Mouse (Mus musculus): Measurements from ENCODE around the gene Tgif1.
A peak's percentile ranks its signal among the peaks of the same experiment; 100 is the strongest.

Tgif1 gene

GRCm38 (mm10) chr17:70853436-70853905, at the start of gene Tgif1:
Tgif1 (minus strand) TSS chr17:70853546.
- no peak for DNase-seq (ENCODE audit: low read depth, low spot score)

- peak; percentile 87 for DNase-seq (ENCODE audit: low read depth, low spot score)
Measured at GRCm38 (mm10) chr17:70900660-70901059, 47.3 kb upstream of the Tgif1 start.

DNA sequence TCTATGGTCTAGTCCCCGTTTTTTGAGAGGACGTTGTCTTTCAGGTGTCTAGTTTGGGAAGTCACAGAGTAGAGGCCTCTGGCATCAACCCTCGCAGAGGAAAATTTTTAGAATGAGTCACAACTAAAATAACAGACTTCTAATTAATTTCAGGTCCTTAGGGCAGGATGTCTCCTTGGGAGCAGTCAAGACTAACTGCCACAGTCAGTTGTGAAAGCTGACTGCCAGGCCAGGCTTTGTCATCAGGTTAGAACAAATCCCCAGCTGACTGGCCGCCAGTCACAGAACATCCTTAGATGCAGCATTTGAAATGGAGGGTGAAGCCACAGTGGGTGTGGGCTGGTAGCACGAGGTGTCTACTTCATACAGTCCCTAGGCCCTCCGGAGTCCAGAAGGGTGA, 46.3 kb upstream of the Tgif1 start:
- no peak for DNase-seq (ENCODE audit: low read depth, low spot score)

DNA sequence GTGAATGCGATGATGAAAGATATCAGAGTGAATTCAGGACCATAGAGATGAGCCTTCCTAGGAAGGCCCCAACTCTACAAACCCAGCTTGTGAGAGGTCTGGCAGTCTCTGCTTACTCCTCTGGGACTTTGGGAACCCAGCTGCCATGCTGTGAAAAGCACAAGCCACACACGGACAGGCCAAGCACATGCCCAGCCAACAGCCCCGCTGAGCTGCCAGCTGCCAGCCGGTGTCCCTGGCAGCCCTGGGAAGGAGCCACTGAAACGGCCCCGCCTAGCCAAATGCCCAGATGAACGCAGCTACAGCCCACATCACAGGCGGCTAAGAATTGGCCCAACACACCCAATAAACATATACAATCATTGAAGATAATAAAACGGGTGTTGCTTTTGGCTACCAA, 41.5 kb upstream of the Tgif1 start:
- DNase-seq (ENCODE audit: low read depth, low spot score) = no peak

DNA sequence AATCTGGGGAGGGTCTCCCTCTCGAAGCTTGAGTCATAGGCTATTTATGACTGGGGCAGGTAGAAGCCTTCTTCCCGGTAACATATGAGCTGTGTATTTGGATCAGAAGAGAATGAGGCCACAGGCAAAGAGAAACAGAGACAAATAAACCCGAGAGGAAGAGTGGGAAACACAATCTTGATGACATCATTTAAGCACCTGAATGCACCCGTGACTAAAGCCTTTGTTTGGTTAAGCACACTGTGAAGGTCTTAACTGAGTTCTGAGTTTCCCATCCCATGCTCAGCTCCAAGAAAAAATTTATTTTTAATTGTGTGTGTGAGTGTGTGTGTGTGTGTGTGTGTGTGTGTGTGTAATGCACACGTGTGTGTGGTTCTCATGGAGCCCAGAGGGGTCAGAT, 39.8 kb upstream of the Tgif1 start:
- no peak for DNase-seq (ENCODE audit: low read depth, low spot score)

DNA sequence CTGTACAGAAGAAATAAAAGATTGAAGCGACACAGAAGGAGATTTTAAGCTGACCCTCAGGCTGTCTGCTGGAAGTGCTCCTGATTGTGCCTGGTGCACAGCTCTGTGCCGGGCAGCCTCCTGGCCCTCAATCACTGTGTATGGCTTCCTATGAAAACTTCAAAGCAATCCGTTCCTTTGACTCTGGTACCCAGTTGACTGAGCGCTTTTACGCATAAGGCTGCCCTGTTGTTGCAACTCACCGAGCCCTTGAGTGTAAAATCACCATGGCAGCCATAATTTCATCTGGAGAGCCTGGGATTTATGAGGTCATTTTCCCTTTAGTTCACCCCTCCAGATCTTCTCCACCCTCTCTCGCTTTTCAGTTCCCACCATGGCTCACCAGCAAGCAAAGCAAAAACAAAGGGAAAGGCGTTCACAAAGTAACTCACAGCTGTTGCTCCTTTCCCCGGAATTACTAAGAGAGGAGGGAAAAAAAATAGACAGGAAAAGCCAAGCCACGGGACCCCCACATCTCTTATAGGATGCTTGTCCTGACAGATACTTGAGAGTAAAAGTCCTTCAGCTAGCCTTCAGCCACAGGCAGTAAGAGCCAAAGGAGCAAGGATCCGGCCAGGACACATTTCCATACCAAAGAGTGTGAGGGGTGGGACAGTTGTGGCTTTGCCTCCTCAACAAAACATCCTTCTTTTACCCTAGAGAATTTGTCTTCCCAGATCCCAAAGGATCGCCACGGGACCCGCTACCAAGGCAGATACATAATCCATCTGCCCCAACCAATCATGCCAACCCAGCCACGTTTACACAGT, 39.1 kb upstream of the Tgif1 start:
- no peak for DNase-seq (ENCODE audit: low read depth, low spot score)

GRCm38 (mm10) chr17:70890571-70890970, 37.2 kb upstream of the Tgif1 start:
- DNase-seq (ENCODE audit: low read depth, low spot score) = no peak

GRCm38 (mm10) chr17:70888657-70889056, 35.3 kb upstream of the Tgif1 start:
- DNase-seq (ENCODE audit: low read depth, low spot score) = no peak

- DNase-seq (ENCODE audit: low read depth, low spot score) = no peak
Measured at GRCm38 (mm10) chr17:70887848-70888247, 34.5 kb upstream of the Tgif1 start.

GRCm38 (mm10) chr17:70886641-70887391, 33.5 kb upstream of the Tgif1 start:
- no peak for DNase-seq (ENCODE audit: low read depth, low spot score)

DNA sequence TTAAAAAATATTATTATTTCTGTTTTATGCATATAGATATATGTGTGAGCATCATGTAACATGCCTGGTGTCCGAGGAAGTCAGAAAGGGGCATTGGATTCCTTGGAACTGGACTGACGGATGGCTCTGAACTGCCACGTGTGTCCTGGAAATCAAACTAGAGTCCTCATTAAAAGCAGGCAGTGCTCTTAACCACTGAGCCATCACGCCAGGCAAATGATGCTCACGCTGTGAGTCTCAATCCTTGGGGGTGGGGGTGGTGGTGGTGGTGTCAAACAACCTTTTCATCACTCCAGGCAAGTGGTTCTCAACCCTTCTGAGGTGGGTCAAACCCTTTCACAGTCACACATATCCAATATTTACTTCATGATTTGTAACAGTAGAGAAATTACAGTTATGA, 32.5 kb upstream of the Tgif1 start:
- no peak for DNase-seq (ENCODE audit: low read depth, low spot score)

GRCm38 (mm10) chr17:70881934-70882333, 28.6 kb upstream of the Tgif1 start:
- DNase-seq (ENCODE audit: low read depth, low spot score) = no peak

- no peak for DNase-seq (ENCODE audit: low read depth, low spot score)
Measured at GRCm38 (mm10) chr17:70881194-70881593, 27.8 kb upstream of the Tgif1 start.

DNA sequence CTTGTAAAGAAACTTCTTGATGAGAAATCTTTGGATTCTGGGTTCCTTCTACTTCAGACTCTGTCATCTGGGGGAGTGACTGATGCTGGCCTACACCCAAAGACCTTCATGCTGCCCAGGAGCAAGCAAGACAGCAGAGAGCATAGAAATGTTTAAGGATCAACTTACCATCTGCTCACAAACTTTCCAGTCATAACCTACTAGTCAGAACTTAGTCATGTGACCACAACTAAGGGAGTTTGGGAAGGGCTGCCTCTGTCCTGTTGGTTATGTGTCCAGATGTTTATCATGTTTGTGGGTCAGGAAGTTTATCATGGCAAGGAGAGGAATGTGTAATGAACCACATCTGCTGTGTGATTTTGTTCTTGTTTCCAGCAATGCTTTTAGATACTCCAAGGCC, 24.9 kb upstream of the Tgif1 start:
- DNase-seq (ENCODE audit: low read depth, low spot score) = no peak

GRCm38 (mm10) chr17:70873778-70874124, 20.4 kb upstream of the Tgif1 start:
- DNase-seq (ENCODE audit: low read depth, low spot score) = no peak

DNA sequence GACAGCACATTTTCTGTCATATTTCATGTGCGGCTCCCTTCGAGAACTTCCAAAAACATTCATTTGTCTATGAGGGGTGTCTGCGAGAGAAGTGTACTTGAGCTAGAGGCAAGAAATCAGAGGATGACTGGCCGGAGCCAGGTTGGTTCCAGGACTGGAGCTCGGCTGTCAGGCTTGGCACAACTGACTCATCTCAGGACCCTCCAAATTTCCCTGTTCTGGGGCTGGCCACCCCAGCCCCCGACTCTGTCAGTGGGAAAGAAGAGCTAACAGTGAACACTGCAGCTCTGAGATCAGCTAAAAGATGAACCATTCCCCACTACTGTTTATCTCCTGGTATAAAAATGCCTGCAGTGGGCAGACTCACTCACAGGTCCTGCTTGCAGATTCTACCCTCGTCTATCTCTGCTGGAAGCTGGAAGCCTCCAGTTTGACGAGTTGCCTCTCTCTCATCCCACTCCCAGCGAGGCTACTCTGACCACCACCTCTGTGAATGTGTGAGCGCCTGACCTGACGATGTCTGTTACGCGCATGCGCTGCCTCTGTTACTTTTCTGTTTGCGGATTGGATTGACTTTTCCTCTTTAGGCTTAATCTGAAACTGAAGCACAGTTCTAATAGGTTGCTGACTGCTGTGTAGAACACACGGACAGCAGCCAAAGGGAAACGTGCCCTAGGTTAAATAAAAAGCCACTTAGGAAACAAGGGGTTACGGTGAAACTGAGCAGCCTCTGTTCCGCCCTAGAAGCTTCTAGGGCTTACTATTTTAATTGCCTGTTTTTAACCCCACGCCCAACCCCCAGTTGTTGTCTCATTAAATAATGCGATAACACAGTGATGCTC, 19.8 kb upstream of the Tgif1 start:
- DNase-seq (ENCODE audit: low read depth, low spot score) = no peak

DNA sequence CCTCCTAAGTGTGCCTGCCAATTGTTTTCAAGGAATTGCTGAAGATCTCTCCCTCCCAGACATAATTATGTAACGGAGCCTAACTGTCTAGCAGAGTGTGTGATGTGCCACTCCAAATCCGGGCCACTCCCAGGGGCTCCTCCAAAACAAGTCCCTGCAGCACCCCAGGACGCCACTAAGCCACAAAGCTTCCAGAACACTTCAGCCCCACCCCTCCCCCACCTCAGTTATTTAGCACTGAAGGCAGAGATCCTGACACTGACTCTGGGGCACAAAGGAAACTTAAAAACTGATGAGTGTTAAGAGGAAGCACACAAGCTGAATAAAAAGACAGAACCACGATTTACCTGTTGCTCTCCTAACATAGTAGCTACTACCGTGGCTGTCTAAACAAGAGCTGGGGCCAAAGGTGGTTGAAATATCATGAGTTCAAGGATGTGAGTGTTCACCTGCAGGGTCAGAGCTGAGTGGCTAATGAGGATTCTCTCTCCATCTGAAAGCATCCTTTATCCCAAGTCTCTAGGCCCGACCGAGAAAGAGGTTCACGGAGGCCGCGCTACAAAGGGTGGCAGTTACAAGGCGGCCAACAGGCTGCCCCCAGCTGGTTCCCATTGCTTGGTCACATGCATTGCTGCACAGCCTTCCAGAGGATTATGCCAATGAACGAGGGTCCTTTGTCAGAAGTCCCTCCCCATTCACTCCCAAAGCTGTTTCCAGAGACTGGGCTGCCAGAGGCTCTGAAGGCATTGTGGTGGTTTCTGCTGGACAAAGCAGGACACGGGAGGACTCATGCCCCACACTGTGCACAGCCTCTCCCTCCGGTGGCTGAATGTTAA, 19.0 kb upstream of the Tgif1 start:
- no peak for DNase-seq (ENCODE audit: low read depth, low spot score)

GRCm38 (mm10) chr17:70871676-70872075, 18.3 kb upstream of the Tgif1 start:
- DNase-seq (ENCODE audit: low read depth, low spot score) = no peak

GRCm38 (mm10) chr17:70870581-70870980, 17.2 kb upstream of the Tgif1 start:
- DNase-seq (ENCODE audit: low read depth, low spot score) = no peak

GRCm38 (mm10) chr17:70868577-70869229, 15.4 kb upstream of the Tgif1 start:
- DNase-seq (ENCODE audit: low read depth, low spot score) = no peak

Measured in WW6 (cell line).